Mouse (Mus musculus) bone marrow macrophage, adult 2 months (primary cell): Measurements from ENCODE around the gene Gm42715.

Source experiments
- CTCF ChIP-seq: IDR thresholded peaks from 2 replicates; pipeline ENCODE4 v1.5.1; 2012; ENCODE audit warnings: low read depth, mild to moderate bottlenecking, low read length, moderate library complexity
- POLR2A ChIP-seq: IDR thresholded peaks from 2 replicates; pipeline ENCODE4 v1.6.1; 2012; ENCODE audit warnings: mild to moderate bottlenecking, low read depth, low read length, borderline replicate concordance

DNA sequence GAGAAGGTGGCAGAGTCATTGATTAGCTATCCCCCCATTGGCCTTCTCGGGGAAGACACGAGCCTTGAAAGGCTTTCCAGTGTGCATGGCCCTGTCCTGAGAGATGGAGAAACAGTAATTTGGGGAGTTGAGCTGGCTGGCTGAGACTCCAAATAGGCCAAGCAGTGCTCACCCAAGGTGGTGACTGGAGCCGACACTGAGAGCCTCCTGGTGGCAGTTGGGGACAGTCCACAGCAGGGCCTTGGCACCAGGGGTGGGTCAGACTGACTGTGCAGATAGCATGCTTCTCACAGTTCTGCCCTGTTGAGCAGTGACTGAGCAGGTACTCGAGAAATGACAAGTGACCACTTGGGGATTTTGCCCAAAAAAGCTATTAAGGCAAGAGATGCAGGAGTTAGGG, 82.4 kb downstream of the Gm42715 start:
- TF ChIP-seq CTCF, result no peak
- TF ChIP-seq POLR2A, result no peak
